Mouse (Mus musculus): Measurements from ENCODE around the gene 1700015G11Rik.

GRCm38 (mm10) chr7:51986909-51987308 is 28.6 kb downstream of the 1700015G11Rik start:
- TF ChIP-seq CTCF (conservative IDR thresholded peaks at IDR 0.05 in 1 of 2, IDR thresholded peaks at IDR 0.05 in 1 of 2; ENCODE audit: low read depth in 2 of 2, low read length in 2 of 2), result no peak
- TF ChIP-seq POLR2A (IDR thresholded peaks at IDR 0.05; ENCODE audit: low read depth, low read length), result no peak
- no peak for TF ChIP-seq POLR2AphosphoS2 (IDR thresholded peaks at IDR 0.05; ENCODE audit: low read depth, low read length)
- no peak for TF ChIP-seq RAD21 (IDR thresholded peaks at IDR 0.05; ENCODE audit: low read depth, low read length)
- no peak for TF ChIP-seq GABPA (IDR thresholded peaks at IDR 0.05; ENCODE audit: insufficient replicate concordance, low read depth, low read length)
- TF ChIP-seq MEF2A (IDR thresholded peaks at IDR 0.05; ENCODE audit: borderline replicate concordance, low read depth, low read length), result no peak
- TF ChIP-seq MXI1 (IDR thresholded peaks at IDR 0.05; ENCODE audit: low read depth, low read length), result no peak
- no peak for TF ChIP-seq USF1 (IDR thresholded peaks at IDR 0.05; ENCODE audit: low read depth, low read length)
- no peak for TF ChIP-seq E2F4 (IDR thresholded peaks at IDR 0.05; ENCODE audit: insufficient replicate concordance, low read depth, low read length)
- TF ChIP-seq TCF12 (IDR thresholded peaks at IDR 0.05; ENCODE audit: low read depth, low read length), result no peak
- no peak for TF ChIP-seq SMC3 (IDR thresholded peaks at IDR 0.05; ENCODE audit: low read depth, low read length)
